Mouse (Mus musculus) bone marrow macrophage, adult 2 months (primary cell): ENCODE results near the gene Syt2.

ENCODE experiments used
- CTCF ChIP-seq: IDR thresholded peaks from 2 replicates; pipeline ENCODE4 v1.5.1; 2012; ENCODE audit warnings: low read depth, mild to moderate bottlenecking, low read length, moderate library complexity
- POLR2A ChIP-seq: IDR thresholded peaks from 2 replicates; pipeline ENCODE4 v1.6.1; 2012; ENCODE audit warnings: mild to moderate bottlenecking, low read depth, low read length, borderline replicate concordance

- TF ChIP-seq POLR2A (no peak), CTCF (no peak)
Observed at GRCm38 (mm10) chr1:134696302-134696701, 49.8 kb downstream of the Syt2 start.
